Mouse (Mus musculus) hindbrain, embryonic 11.5 days (tissue): Measurements from ENCODE around the gene Wdr38. TPM values are rescaled to one million over a fixed set of nuclear protein-coding genes. Genes with fewer than 3 reads are reported as not detected.

ENCODE experiments used
- ATAC-seq: fragments of 200-750 bp; cut with Nextera tagmentation; 2 replicates; pipeline ENCODE4 v1.8.0; 2017; ENCODE audit warnings: mild to moderate bottlenecking, moderate TSS enrichment, moderate library complexity; ENCODE audit not compliant: low FRiP score
- DNase-seq: peaks from one replicate; pipeline ENCODE4 v3.0.0-alpha.2; 2015; ENCODE audit warnings: low spot score
- H3K27ac ChIP-seq: fragments of 300-500 bp; sonication (generic); 2 replicates; pipeline ENCODE4 v1.5.1; 2014; ENCODE audit warnings: mild to moderate bottlenecking, low read depth, low read length
- H3K27me3 ChIP-seq: fragments of 300-500 bp; sonication (generic); 2 replicates; pipeline ENCODE4 v1.6.1; 2014; ENCODE audit warnings: mild to moderate bottlenecking, low read length, moderate library complexity, mixed read lengths; ENCODE audit not compliant: control insufficient read depth, insufficient read depth
- H3K36me3 ChIP-seq: fragments of 300-500 bp; sonication (generic); 2 replicates; pipeline ENCODE4 v1.6.1; 2014; ENCODE audit warnings: mild to moderate bottlenecking, low read length, moderate library complexity, mixed read lengths; ENCODE audit not compliant: control insufficient read depth, insufficient read depth
- H3K4me1 ChIP-seq: fragments of 300-500 bp; sonication (generic); replicated peaks from 2 replicates; pipeline ENCODE4 v1.6.1; 2014; ENCODE audit warnings: low read length, mixed read lengths; ENCODE audit not compliant: control insufficient read depth, insufficient read depth
- H3K4me2 ChIP-seq: fragments of 300-500 bp; sonication (generic); replicated peaks from 2 replicates; pipeline ENCODE4 v1.6.1; 2014; ENCODE audit warnings: mild to moderate bottlenecking, low read depth, low read length
- H3K4me3 ChIP-seq: fragments of 300-500 bp; sonication (generic); 2 replicates; pipeline ENCODE4 v1.5.1; 2014; ENCODE audit warnings: low read depth, low read length
- H3K9ac ChIP-seq: fragments of 300-500 bp; sonication (generic); 2 replicates; pipeline ENCODE4 v1.6.1; 2014; ENCODE audit warnings: low read depth, low read length
- H3K9me3 ChIP-seq: fragments of 300-500 bp; sonication (generic); 2 replicates; pipeline ENCODE4 v1.6.1; 2016; ENCODE audit warnings: low read length; ENCODE audit not compliant: control insufficient read depth
- WGBS: fragments of 180-500 bp; shearing (Covaris S2); extraction: QIAGEN DNeasy Blood & Tissue Kit; methylation state at CpG from one replicate; pipeline ENCODE4 v1.1.7; 2014; 5-methylcytosine and 5-hydroxymethylcytosine counted together
- polyA plus RNA-seq: library from polyadenylated mRNA; unstranded; fragments of >200 nt; fragmentation: Nextera tagmentation; extraction: Ambion mirVana; gene quantifications from 2 replicates; pipeline ENCODE4 v1.2.1, GENCODE M21; 2014

The Wdr38 gene
- polyA plus RNA-seq, 1 experiment from 2014 or later: 1.5 TPM

- no peak overlapping the region for H3K4me3 ChIP-seq
- 63% methylated on average over 1 of the region's 1 CpGs for WGBS
- no peak for ATAC-seq
These were observed 9.9 kb upstream of the Wdr38 start for GRCm38 (mm10) chr2:38987371-38987770.

GRCm38 (mm10) chr2:38987803-38988510, 9.3 kb upstream of the Wdr38 start:
- ATAC-seq (no peak), DNase-seq (no peak)
- WGBS: 86% methylated on average over 6 of the region's 6 CpGs
- Histone ChIP-seq H3K27ac (no peak overlapping the region), H3K36me3 (no peaks in the 10 kb centered on the region), H3K4me2 (no peak overlapping the region), H3K4me3 (no peak overlapping the region), H3K9ac (no peak overlapping the region), H3K9me3 (no peaks in the 10 kb centered on the region), H3K4me1 (no peaks in the 10 kb centered on the region), H3K27me3 (no peaks in the 10 kb centered on the region)

More at GRCm38 (mm10) chr2:38987371-38987770, 9.9 kb upstream of the Wdr38 start:
- H3K36me3 ChIP-seq: no peaks in the 10 kb centered on the region
- H3K27ac ChIP-seq: no peak overlapping the region
- H3K9me3 ChIP-seq: no peaks in the 10 kb centered on the region
- no peak overlapping the region for H3K4me2 ChIP-seq
- H3K4me1 ChIP-seq: no peaks in the 10 kb centered on the region
- no peaks in the 10 kb centered on the region for H3K27me3 ChIP-seq
- H3K9ac ChIP-seq: no peak overlapping the region
- DNase-seq: no peak

DNA sequence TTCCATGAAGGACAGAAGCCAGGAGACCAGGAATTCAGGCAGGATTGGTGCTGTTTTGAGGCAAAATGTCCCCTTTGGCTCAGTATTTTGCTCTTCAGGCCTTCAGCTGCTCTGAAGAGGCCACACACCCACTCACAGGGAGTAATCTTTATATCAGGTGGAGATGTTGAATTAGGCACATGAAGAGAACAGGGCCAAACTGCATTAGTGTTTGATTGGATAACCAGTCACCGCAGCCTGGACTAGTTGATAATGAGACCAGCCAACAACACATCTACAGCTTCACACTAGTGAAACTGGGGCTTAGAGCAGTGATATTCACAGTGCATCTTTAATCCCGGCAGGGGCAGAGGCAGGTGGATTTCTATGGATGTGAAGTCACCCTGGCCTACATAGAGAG, 8.3 kb upstream of the Wdr38 start:
- 89% methylated on average over 2 of the region's 2 CpGs for WGBS
- DNase-seq (no peak), ATAC-seq (no peak)
- Histone ChIP-seq H3K27me3 (no peaks in the 10 kb centered on the region), H3K9me3 (no peaks in the 10 kb centered on the region), H3K9ac (no peak overlapping the region), H3K4me3 (no peak overlapping the region), H3K4me2 (no peak overlapping the region), H3K27ac (no peak overlapping the region), H3K4me1 (no peaks in the 10 kb centered on the region), H3K36me3 (no peaks in the 10 kb centered on the region)

- Histone ChIP-seq H3K27me3 (no peaks in the 10 kb centered on the region), H3K9me3 (no peaks in the 10 kb centered on the region), H3K27ac (no peak overlapping the region), H3K4me3 (no peak overlapping the region), H3K4me2 (no peak overlapping the region), H3K36me3 (no peaks in the 10 kb centered on the region), H3K9ac (no peak overlapping the region), H3K4me1 (no peaks in the 10 kb centered on the region)
- DNase-seq (no peak), ATAC-seq (no peak)
- 77% methylated on average over 4 of the region's 4 CpGs for whole genome bisulfite sequencing
These were observed 5.3 kb upstream of the Wdr38 start for GRCm38 (mm10) chr2:38992004-38992403.

GRCm38 (mm10) chr2:38992452-38992851, 4.8 kb upstream of the Wdr38 start:
- H3K4me1 ChIP-seq: no peaks in the 10 kb centered on the region
- DNase-seq (no peak), ATAC-seq (no peak)
- no peak overlapping the region for H3K4me2 ChIP-seq
- no peaks in the 10 kb centered on the region for H3K36me3 ChIP-seq
- WGBS: 70% methylated on average over 4 of the region's 4 CpGs
- no peak overlapping the region for H3K27ac ChIP-seq
- H3K9me3 ChIP-seq: no peaks in the 10 kb centered on the region
- H3K9ac ChIP-seq: no peak overlapping the region
- H3K27me3 ChIP-seq: no peaks in the 10 kb centered on the region
- no peak overlapping the region for H3K4me3 ChIP-seq

- no peaks in the 10 kb centered on the region for H3K27me3 ChIP-seq
- no peak overlapping the region for H3K9ac ChIP-seq
- no peak overlapping the region for H3K4me3 ChIP-seq
- WGBS: 51% methylated on average over 4 of the region's 4 CpGs
- no peaks in the 10 kb centered on the region for H3K9me3 ChIP-seq
- no peak overlapping the region for H3K27ac ChIP-seq
- no peak for ATAC-seq
- peaks cover 11% of the 10 kb centered on the region for H3K4me1 ChIP-seq
- peaks cover 15% of the 10 kb centered on the region for H3K36me3 ChIP-seq
- no peak for DNase-seq
- H3K4me2 ChIP-seq: no peak overlapping the region
These were observed 2.1 kb downstream of the Wdr38 start for GRCm38 (mm10) chr2:38999381-38999780.

- H3K36me3 ChIP-seq: peaks cover 15% of the 10 kb centered on the region
- DNase-seq: no peak
These were observed 2.8 kb downstream of the Wdr38 start for GRCm38 (mm10) chr2:38999910-39000586.

GRCm38 (mm10) chr2:39000587-39000919, 3.3 kb downstream of the Wdr38 start:
- H3K4me1 ChIP-seq: peaks cover 11% of the 10 kb centered on the region
- no peak for ATAC-seq

More at GRCm38 (mm10) chr2:38999910-39000586, 2.8 kb downstream of the Wdr38 start:
- Histone ChIP-seq H3K27me3 (no peaks in the 10 kb centered on the region), H3K4me3 (no peak overlapping the region), H3K27ac (no peak overlapping the region), H3K9me3 (no peaks in the 10 kb centered on the region), H3K4me1 (peaks cover 11% of the 10 kb centered on the region), H3K9ac (no peak overlapping the region), H3K4me2 (no peak overlapping the region)
- WGBS: 75% methylated on average over 8 of the region's 8 CpGs
- ATAC-seq: no peak

DNA sequence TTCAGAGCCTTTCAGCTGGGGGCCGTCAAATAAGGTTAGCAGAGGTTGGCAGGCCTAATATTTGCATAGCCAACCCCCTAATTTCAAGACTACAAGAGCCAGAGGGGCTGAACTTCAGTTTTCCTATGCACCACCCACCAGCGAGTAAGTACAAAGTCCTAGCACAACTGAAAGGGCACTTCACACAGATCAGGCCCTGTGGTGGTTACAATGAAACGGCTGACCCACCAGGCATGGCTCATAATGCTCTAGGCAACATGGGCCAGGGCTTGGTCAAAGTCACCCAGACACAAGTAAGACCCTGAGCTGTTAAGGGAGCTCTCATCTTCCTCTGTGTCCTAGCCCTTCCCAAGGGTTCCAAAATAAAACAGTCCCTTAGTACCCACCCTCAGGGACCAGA, 4.6 kb downstream of the Wdr38 start:
- 82% methylated on average over 3 of the region's 3 CpGs for WGBS
- DNase-seq (no peak), ATAC-seq (no peak)
- H3K9ac ChIP-seq: no peak overlapping the region
- H3K36me3 ChIP-seq: peaks cover 15% of the 10 kb centered on the region
- H3K27ac ChIP-seq: no peak overlapping the region
- H3K9me3 ChIP-seq: no peaks in the 10 kb centered on the region
- H3K27me3 ChIP-seq: no peaks in the 10 kb centered on the region
- H3K4me2 ChIP-seq: no peak overlapping the region
- H3K4me3 ChIP-seq: no peak overlapping the region
- H3K4me1 ChIP-seq: peaks cover 13% of the 10 kb centered on the region

More at GRCm38 (mm10) chr2:39000587-39000919, 3.3 kb downstream of the Wdr38 start:
- peaks cover 15% of the 10 kb centered on the region for H3K36me3 ChIP-seq
- no peak overlapping the region for H3K4me2 ChIP-seq
- 84% methylated on average over 4 of the region's 4 CpGs for WGBS
- no peak for DNase-seq
- H3K4me3 ChIP-seq: no peak overlapping the region
- no peak overlapping the region for H3K9ac ChIP-seq
- H3K9me3 ChIP-seq: no peaks in the 10 kb centered on the region
- H3K27ac ChIP-seq: no peak overlapping the region
- H3K27me3 ChIP-seq: no peaks in the 10 kb centered on the region
